Mouse (Mus musculus): ENCODE data around the gene Hsp90ab1.

The Hsp90ab1 gene

DNA sequence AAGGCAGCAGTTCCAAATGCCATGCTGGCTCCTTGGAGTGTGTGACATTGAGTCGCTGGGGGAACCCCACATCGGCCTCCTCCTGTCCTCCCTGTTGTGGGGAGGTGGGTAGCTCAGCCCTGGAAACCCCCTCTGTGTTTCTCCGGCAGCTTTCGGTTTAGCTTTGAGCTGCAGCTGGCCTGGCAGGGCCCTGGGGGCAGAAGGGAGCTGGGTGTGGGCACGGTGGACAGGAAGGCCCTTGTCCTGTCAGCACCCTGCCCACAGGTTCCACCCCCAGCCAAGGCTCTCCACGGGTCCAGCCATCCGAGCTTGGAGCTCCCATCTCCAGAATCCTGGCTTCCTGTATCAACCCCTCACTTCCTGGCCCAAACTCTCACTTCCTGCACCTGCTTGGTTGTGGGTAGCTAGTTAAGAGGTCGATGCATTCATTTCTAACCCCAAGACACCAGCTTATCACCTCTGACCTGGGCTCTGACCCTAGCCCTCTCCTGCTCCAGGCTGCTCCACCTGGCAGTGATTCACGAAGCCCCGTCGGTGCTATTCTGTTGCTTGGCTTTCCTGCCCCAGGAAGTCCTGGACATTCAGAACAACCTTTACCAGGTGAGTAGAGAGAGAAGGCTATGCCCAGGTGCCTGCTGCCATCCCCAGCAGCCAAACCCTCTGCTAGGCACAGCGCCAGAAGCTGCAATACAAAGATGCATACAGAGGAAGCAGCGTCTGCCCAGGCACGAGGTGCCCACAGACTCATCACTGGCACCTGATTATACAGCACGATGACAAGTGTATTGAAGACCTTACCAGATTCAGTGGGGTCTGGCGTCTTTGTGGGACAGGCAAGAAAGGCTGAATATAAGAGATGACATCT is 14.8 kb downstream of the Hsp90ab1 start:
- no peak for DNase-seq (ENCODE audit: low read depth, low spot score)

DNA sequence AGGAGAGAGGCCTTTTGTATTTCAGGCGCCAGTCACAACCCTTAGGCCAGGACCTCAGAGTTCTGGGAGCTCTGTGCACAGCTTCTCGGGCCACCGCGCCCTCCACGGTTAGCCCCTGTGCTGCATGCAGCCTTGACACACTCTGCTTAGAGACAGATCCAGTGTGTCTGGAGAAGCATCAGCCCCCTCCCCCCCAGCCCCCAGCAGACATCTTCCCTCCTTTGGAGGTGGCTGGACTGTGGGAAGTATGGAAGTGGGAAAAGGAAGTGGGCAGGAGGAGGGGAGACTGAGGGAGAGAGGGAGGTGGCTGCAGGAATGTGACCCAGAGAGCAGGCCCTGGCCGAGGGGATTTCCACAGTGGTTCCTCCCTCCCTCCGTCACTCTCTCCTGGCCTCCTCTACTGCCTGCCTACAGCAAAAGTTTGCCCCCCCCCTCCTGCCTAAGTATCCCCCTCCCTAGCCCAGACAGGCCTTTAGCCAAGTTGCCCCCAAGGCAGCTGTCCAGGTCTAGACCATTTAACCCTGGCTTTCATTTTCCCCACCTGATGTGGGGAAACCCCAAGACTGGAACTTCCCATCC is 15.7 kb downstream of the Hsp90ab1 start:
- no peak for DNase-seq (ENCODE audit: low read depth, low spot score)

DNA sequence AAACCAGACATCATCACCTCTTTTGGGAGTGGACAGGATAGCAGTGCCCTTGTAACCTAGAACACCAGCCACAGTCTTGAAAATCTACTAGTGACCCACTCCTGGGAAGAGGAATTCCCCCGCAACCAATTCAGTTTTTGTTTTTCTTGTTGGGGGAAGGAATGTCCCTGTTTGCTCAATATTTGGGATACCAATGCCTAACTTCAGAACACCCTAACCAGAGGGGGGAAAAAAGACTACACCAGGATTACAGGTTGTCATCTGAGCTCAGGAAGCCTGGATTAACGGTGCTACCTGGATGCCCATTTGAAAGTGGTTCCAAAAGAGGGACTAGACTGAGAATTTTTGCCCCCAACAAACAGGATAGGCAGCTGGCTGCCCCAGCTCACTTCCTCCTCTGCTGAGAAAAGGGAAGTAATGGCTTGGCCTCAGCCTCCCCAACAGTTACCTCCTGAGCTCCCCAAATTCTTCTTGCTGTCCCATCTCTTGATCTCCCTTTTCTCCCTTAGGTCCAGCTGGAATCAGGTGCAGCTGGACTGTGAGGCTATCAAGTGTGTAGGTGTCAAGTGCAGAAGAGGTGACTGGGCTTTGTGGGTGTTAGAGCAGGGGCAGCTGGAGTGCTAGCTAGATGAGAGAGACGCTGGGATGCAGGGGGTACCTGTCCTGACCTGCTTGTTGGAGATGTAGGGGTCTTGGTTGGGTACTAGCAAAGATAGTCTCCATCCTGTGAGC is 16.4 kb downstream of the Hsp90ab1 start:
- no peak for DNase-seq (ENCODE audit: low read depth, low spot score)

DNA sequence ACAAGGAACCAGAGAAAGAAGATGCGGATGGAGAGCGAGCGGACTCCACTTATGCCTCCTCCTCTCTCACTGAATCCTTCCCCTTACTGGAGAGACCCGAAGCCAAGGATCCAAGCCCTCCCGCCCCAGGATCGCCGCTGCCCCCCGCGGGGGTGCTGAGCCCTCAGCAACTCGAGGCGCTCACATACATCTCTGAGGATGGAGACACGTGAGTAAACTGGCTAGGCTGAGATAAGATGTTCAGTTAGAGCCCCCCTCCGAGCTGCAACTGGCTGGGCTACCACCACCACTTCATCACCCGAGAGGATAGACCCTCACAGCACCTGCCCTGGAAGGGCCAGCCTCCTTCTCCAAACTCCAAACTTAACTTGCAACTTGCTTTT is 17.0 kb downstream of the Hsp90ab1 start:
- no peak for DNase-seq (ENCODE audit: low read depth, low spot score)

DNA sequence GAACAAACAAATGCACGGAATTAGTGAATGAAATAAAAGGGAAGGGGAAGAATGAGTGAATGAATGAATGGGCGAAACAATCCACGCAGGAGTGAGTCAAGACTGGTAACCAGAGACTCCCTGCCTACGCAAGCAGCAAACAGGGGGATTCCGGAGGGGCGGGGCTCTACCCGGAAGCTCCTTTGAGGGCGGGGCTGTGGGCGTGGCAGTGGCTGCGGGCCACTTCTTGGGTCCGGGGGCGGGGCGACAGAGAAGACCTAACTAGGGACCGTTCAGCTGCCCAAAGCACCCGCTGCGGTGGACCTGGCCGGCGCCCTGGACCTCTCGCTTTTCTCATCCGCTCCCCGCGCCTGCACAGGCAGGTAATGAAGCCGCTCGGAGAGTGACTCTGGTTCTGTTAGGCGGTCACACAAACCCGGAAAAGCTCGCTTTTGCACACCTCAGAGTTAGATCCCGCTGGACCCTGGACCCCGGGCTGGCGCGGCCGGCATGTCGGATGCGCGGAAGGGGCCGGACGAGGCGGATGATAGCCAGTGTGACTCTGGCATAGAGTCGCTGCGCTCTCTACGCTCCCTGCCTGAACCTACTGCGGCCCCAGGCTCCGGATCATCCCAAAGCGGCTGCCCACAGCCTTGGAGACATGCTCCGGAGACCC is 17.5 kb downstream of the Hsp90ab1 start, which contains the start of gene Nfkbie:
Nfkbie (plus strand) TSS at position 252 of the 655 bp plus-strand sequence.
- peak; percentile 49 for DNase-seq (ENCODE audit: low read depth, low spot score)

DNA sequence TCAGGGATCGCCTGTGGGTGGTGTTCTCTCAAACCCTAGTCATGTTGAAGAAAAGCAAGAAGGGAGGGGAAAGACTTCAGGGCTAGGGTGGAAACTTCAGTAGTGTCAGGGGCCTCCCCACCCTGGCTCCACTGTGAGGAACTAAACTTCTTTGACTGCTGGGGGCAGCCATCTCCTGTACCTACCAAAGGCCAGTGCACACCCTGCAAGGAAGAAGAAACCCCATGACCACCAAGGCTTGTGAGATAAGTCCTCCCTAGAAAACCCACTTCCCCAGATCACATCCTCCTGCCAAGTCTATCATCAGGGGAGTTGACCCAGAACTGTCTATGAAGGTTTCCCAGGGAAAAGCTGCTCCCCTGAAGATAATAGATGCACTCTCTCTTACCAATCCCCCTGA is 18.7 kb downstream of the Hsp90ab1 start:
- DNase-seq (ENCODE audit: low read depth, low spot score), result no peak

DNA sequence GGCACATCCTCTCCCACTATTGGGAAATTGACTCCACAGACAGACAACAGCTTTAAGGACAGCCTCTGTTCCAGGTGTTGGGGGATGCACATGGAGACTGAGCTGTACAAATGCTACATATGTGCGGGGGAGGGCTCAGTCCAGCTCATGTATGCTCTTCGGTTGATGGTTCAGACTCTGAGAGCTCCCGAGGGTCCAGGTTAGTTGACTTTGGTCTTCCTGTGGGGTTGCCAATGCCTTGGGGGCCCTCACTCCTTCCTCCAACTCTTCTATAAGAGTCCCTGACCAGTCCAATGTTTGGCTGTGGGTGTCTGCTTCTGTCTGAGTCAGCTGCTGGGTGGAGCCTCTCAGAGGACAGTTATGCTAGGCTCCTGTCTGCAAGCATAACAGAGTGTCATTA is 20.0 kb downstream of the Hsp90ab1 start:
- no peak for DNase-seq (ENCODE audit: low read depth, low spot score)

DNA sequence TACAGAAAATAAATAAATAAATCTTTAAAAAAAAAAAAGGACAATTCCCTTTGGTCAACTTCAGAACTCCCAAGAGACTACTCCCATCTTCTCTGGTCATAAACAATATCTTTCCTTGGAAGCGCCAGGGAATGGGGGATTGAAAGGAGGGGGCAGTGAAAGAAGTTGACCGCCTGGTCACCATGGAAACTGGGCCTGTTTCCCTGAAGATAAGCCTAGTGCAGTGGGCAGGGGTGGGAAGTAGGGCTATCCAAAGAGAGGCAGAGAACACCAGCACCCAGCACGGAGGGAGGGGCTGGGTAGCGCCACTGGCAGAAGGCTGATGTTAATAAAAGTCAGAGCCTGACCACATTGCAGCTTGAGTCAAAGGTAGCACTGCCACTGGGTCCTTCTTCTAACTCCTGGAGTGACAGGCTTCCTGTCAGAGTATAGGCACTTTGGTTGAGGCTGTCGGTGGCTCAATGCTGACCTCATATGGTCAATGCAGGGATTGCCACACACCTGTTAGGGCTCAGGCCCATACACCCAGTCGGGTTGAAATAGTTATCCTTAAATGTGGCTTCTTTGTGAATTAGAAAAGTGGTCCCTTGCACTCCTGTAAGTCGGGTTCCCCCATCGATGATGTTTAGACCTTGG is 21.1 kb downstream of the Hsp90ab1 start:
- DNase-seq (ENCODE audit: low read depth, low spot score), result no peak

DNA sequence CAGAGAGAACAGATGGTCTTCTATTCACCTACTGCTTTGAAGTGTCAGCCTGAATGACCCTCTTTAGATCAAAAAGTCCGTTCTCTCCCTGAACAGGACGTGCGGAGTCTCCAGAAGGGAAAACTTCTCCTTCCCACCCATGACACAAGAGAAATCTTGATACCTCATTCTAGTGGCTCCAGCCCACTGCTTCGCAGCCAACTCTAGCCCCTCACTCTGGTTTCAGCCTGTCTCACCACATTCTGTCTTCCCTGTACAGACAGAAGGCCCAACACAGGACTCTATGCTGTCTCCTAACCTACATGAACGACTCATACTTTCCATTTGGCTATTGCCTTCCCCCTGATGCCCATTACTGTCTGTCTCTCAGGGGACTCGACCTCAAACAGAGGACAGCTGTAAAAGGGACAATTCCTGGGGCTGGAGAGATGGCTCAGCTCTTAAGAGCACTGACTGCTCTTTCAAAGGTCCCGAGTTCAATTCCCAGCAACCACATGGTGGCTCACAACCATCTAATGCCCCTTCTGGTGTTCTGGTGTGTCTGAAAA is 21.7 kb downstream of the Hsp90ab1 start:
- DNase-seq (ENCODE audit: low read depth, low spot score), result no peak

DNA sequence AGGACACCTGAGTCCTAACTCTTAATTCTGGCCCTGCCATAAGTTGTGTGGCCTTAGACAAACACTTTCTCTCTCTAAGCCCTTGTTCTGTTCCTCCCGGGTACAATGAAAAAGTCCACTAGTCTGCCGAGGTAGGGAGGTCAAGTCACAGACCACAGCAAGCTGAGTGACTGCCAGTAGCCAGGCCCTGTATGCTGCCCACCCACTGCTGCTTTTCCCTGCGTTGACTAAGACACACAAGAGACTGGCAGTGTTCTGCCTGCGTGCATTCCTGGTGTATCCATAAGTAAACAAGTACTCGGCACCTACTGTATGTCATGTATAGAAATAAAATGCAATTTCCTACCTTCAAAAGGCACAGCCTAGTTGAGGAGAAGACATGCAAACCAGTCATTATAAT is 22.8 kb downstream of the Hsp90ab1 start:
- DNase-seq (ENCODE audit: low read depth, low spot score), result no peak

DNA sequence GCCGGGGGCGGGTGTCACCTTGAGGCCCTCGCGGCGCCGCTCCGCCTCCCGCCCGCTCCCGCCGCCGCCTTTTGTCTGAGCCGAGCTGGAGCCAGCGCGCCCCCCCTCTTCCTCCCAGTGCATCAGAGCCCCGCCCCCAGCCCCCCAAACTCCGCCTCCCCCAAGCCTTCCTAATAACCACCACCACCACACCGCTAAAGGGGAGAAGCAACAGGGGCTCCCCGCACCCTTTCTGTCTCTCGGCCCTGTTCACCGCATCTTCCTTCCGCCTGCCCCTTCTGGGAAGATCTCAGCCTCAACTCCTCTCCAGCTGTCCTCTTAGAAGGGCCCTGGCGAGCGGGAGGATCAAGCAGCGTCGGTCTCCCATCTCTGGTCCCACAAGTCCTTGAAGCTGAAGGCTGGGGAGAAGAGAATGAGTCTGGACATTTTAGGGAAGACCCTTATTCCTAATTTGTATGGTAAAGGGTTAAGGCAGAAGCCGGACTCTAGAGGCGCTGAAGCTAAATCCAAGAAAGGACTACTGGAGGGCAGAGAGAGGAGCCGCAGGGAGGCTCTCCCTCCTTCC is 23.4 kb downstream of the Hsp90ab1 start, which contains the start of gene Tmem151b:
Tmem151b (minus strand) TSS at position 61 of the 565 bp plus-strand sequence.
- DNase-seq (ENCODE audit: low read depth, low spot score), result no peak

DNA sequence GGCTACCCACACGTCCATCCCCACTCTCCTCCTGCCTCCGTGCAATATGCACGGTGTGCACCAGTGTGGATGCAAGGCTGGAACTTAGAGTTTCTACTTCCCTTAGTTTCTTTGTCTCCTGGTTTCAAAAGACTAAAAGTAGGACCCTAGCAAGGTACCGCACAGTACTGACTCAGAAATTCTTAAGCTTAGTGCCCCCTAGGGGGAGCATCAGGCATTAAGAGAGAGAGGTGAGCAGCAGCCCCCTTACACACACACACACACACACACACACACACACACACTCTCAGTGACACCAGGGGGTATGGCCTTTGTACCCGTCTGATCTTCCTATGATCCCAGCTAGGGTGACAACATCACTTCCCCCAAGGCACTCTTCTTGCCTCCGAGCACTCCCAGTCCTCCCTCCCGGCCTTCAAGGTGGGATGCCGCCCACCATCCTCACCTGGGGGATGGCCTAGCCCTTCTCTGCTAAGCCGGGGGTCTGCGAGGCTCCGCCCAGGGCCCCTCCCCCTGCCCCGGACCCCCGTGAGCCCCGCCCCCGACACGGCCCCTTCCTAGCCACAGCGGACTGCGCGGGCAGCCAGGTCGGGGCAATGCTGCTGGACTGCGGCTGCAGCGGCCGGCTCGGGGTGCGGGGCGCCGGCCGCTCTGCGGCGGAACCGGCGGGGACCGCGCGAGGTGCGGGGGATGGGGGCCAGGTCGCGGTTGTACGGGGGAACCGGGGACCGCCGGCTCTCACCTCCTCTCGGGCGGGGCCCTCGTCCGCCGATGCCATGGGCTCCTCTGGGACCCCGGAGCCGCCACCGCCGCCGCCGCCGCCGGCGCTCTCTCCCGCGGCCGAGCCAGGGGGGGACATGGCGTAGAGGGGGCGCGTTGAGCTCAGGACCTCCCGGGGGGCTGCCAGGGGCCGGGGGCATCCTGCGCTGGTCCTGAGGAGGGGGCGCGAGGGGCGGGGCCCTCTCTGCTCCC is 24.2 kb downstream of the Hsp90ab1 start:
- no peak for DNase-seq (ENCODE audit: low read depth, low spot score)

DNA sequence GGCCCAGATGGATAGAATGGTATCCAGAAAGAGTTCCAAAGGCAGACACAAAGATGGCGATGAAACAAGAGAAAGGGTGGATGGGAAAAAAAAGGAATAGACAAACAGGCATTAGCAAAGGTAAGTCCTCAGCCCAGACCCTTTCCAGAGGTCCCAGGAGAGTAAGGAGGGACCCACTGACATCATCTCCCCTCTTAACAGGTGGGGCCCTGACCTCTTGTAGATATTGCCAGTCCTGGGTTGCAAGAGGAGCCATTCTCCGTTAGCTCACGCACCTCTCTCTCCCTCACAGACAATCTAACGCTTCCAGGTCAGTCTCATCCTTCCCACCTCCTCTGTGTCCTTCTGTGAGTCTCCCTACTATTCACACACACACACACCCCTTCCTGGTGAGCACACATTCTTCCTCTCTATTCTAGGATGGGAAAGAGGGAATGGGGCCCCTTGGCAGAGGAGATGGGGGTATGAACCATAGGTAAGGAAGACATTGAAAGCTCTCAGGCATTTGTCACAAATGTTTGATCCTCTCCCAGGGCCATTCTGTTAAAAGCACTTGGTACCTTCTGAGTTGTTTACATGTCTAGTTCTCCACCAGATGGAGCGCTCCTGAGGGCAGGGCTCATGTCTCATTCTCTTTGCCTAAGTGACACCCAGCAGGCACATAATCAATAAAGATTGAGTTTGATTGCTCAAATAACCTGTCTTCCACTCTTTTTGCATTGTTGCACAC is 25.4 kb downstream of the Hsp90ab1 start:
- no peak for DNase-seq (ENCODE audit: low read depth, low spot score)

DNA sequence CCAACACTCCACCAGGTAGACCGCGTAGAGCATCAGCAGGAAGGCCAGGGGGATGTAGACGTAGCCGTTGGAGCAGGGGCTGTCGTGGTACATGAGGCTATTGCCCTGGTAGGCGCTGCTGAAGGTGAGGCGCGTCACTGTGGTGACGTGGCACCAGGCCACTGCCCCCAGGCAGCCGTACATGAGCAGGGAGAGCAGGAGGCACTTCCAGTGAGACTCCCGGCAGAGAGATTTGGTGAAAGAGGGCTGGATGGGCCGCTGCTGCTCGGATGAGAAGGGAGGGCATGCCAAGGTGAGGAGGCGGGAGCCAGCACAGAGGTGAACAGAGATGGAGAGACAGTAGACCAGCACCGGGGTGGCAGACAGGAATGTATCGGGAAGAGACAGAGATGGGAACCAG is 26.1 kb downstream of the Hsp90ab1 start:
- no peak for DNase-seq (ENCODE audit: low read depth, low spot score)

DNA sequence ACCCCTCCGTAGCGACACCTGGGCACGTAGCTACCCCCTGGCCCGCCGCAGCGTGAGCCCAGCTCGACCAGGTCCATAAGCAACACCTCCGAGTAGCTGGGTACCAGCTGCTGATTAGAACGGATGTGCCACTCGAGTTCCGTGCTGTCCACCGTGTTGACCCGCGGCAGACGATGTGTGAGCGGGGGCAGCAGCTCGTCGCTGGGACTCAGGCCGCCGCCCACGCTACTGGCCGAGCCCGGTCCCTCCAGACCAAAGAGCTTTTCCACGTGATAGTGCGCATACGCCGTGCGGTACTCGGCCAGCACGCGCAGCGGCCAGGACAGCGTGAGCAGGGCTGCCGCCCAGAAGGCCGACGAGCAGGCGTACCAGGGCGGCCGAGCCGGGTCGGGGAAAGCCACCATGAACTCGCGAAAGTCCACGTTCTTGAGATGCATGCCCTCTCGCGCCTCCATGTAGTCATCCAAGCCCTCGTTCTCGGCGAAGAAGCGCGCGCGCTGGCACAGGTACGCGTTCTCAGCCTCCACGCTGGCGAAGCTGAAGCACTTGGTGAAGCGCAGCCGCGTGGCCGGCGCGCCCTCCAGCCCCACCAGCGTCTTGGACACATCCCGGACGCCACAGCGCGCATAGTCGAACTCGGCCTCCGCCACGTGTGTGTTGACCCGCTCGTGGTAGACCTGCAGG is 27.7 kb downstream of the Hsp90ab1 start:
- no peak for DNase-seq (ENCODE audit: low read depth, low spot score)

DNA sequence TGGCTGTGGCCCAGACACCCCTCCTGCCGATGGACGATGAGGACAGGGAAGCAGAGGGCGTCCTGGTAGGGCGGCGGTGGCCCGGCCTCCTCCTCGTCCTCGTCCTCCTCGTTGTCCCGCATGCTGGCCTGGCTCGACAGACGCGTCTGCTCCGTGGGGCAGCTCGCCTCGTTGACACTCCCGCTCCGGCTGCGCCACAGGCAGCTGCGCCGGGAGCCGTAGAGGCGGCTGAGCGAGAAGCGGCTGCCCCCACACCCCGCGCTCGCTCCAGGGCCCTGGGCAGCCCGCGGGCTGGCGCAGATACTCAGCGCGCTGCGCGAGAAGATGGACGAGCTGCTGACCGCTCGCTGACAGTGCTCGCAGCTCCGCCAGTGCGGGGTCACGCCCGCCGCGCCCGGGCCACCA is 28.2 kb downstream of the Hsp90ab1 start:
- no peak for DNase-seq (ENCODE audit: low read depth, low spot score)

DNA sequence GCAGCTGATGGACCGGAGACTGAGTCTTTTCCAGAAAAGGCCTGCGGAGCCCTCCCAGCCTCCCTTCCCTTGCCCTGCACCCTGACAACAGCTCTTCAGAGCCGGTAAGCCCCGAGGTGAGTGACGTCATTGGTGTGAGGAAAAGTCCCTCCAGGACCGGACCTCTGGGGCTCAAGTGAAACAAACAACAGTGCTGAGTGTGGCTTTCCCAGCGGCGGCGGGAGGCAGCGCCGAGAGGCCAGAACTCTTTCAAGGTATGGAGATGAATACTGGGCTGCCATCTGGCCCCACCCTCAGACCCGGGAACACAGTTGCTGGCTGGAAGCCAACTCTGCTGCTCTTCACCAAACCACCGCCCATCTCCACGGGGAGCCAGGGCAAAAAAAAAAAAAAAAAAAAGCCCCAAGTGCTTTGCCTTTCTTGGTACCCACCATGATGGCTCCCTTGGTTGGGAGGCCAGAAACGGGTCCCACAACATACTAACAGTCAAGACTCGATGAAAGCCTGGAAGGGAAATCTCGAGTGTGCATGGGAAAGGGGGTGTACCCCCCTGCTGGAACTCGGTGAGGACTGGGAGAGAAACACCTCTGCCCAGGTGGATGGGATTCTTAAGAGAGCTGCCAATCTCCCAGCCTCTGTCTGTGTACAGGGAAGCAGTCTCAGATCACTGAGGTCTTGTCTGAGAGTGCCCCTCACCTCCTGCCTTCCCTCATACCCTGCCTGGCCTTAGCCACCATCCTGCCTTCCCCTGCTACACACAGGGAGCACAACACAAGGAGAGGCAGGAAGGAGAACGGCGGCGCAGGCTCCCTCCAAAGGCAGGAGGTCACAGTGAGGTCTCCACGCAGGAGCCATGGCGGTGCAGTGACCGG is 28.8 kb downstream of the Hsp90ab1 start:
- DNase-seq (ENCODE audit: low read depth, low spot score), result no peak

Data from c-Kit-negative CD71-positive TER-119-positive erythroid progenitor cells, embryonic 14.5 days (primary cell).